Mouse (Mus musculus): Measurements from ENCODE around the gene Nmu. TPM values are rescaled to one million over a fixed set of nuclear protein-coding genes. Genes with fewer than 3 reads are reported as not detected.

Gene Nmu
- polyA plus RNA-seq (2017; shearing (Covaris generic)), result not detected

DNA sequence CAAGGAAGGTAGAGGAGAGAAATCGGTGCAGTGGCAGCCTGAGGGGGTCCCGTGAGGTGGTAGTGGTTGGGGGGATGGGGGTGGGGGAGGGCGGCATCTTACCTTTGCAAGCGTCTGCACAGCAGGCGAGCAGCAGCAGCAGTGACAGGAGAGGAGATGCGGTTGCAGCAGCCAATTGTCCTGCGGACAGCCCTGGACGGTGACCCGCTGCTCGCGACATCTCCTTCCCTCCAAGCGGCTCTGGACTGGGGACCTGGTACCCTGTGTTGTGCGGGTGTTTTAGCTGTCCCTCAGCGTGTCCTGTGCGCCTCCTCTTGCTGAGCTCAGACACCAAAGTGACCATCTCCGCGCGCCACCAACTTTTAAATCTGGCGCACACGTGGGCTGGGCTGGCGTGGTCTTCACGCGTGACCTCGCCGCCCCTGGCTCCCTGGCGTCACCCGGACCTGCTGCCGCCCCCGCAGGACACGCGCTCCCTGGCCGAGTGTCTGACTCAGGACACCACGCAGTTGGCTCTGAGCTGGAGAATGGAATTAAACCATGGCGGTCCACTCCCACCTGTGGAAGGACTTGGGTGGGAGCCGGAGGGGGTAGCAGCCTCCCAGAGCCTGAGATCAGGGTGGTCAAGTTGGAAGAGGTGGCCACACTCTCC is at the start of gene Nmu:
Gene Nmu (minus strand): TSS at position 336 of the 652 bp plus-strand sequence.

GRCm38 (mm10) chr5:76330953-76331352 is 32.6 kb downstream of the Nmu start, which contains the start of gene Pdcl2:
Gene Pdcl2 (minus strand): TSS chr5:76331156.

DNA sequence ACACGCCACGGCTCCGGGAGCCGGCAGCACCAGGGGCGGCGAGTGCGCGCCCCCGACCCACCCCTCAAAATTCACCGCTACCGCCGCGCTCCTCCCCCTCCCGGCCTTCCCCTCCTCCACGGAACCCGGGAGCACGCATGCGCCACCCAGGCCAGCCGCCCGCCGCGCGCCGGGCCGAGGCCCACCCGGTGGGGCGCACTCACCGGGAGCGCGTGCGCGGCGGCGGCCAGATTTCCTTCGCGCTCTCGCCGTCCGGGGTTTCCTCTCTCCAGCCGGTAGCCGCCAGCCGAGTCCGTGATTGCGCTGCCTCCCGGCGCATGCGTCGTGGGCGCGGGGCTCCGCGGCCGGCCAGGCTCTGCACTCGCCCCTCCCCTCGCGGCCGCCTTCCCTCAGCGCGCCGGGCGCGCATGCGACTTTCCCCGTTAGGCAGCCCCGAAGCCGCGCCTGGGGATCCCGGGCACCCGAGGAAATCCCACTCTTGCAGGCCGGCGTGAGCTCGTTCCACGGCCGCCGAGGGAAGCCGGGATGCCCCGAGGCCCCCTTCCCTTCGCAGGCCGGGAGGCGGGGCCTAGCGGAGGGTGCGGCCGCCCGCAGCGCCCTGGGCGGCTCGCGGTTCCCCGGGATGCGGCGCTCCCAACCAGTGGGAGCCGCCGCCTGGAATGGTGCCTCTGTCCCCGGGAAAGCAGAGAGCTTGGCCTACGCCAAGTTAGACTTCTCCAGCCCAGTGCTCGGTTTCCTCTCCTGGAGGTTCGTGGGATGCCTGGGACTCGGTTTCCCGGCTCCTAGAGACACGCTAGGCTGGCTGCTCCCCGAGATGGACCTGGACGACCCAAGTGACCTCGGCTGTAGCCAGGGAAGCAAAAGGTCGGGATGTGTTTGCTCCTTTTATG is 58.9 kb downstream of the Nmu start, which contains the start of gene Clock:
Gene Clock (minus strand): TSS at position 341 of the 890 bp plus-strand sequence.

Other genes starting within 250 kb of the Nmu start
- gene Srd5a3, start 223.5 kb downstream of the Nmu start, polyA plus RNA-seq (2017; shearing (Covaris generic)), result 34.4 TPM
- 51.8 TPM for gene Tmem165, start 179.9 kb downstream of the Nmu start, polyA plus RNA-seq (2017; shearing (Covaris generic))
- gene Clock, start 59.0 kb downstream of the Nmu start, polyA plus RNA-seq (2017; shearing (Covaris generic)), result 18.3 TPM
- not detected for gene Pdcl2, start 32.6 kb downstream of the Nmu start, polyA plus RNA-seq (2017; shearing (Covaris generic))
- not detected for gene Gm7271, start 120.3 kb upstream of the Nmu start, polyA plus RNA-seq (2017; shearing (Covaris generic))
- 36.1 TPM for gene Exoc1, start 165.5 kb upstream of the Nmu start, polyA plus RNA-seq (2017; shearing (Covaris generic))
- gene Cep135, start 224.9 kb upstream of the Nmu start, polyA plus RNA-seq (2017; shearing (Covaris generic)), result 16.7 TPM